Mouse (Mus musculus) brain, embryonic 14.5 days (tissue): ENCODE data around the gene Tcaf3.

Experiments
- CTCF ChIP-seq: fragments of 200-500 bp; IDR thresholded peaks from 2 replicates; pipeline ENCODE4 v1.5.1; 2012; ENCODE audit warnings: inconsistent platforms, mild to moderate bottlenecking, moderate library complexity, borderline replicate concordance; ENCODE audit not compliant: insufficient read depth, insufficient read length; ENCODE audit errors: extremely low read depth
- POLR2A ChIP-seq: fragments of 200-500 bp; IDR thresholded peaks from 2 replicates; pipeline ENCODE4 v1.6.1; 2012; ENCODE audit warnings: mild to moderate bottlenecking, inconsistent platforms, borderline replicate concordance; ENCODE audit not compliant: poor library complexity, insufficient read depth, insufficient read length, severe bottlenecking; ENCODE audit errors: extremely low read depth

DNA sequence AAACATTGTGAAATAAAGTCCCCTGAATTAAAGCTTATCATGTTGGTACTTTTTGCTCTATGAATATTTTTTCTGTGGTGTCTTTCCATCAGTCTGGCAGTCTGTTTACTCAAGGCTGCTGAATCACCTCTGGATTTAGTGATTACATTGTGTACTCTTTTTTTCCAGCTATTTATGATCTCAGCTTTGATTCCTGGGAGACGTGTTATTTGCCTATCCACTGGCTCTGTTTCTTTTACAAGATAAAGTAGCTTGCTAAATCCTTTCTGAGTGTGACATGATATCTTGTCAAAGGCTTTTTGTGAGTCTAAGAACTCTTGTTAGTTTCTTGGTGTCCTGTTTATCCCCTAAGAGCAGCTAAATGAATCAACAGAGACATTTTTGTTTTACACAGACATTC, 52.6 kb downstream of the Tcaf3 start:
- TF ChIP-seq CTCF: no peak
- TF ChIP-seq POLR2A: no peak
